Mouse (Mus musculus) liver, embryonic 14.5 days (tissue): ENCODE data around the gene Kcnab2.

ENCODE experiments used
- CTCF ChIP-seq: IDR thresholded peaks from 2 replicates; pipeline ENCODE4 v1.5.1; 2016; ENCODE audit warnings: antibody characterized with exemption, low read depth, control low read depth
- EP300 ChIP-seq: IDR thresholded peaks from 2 replicates; pipeline ENCODE4 v1.6.1; 2016; ENCODE audit warnings: antibody characterized with exemption, low read depth

DNA sequence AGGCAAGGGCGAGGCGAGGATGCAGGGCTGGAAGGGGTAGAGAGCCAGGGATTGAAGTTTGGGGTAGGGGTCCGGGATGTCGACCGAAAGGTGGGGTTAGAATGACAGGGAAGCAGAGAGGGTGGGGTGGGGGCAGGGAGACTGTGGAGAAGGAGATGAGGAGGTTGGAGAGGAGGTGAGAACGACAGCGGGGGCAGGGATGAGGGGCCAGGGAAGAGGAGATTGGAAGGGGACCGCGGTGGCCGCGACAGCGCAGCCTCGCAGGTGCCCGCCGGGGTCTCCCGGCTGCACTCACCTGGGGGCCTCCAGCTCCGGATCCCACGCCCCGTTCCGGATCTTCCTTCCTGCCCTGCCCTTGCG lies 585 bp downstream of the Kcnab2 start:
- TF ChIP-seq CTCF (no peak), EP300 (no peak)
